Mouse (Mus musculus) heart, embryonic 13.5 days (tissue): ENCODE results near the gene Plcd3. TPM values are rescaled to one million over a fixed set of nuclear protein-coding genes. Genes with fewer than 3 reads are reported as not detected.

Experiments used
- ATAC-seq: fragments of 200-750 bp; cut with Nextera tagmentation; 2 replicates; pipeline ENCODE4 v1.8.0; 2017; ENCODE audit warnings: moderate TSS enrichment; ENCODE audit not compliant: insufficient number of reproducible peaks, low FRiP score, low TSS enrichment; ENCODE audit errors: extremely low read depth
- H3K27ac ChIP-seq: fragments of 300-500 bp; sonication (generic); replicated peaks from 2 replicates; pipeline ENCODE4 v1.5.1; 2015; ENCODE audit warnings: moderate library complexity, mild to moderate bottlenecking, inconsistent platforms
- H3K27me3 ChIP-seq: fragments of 300-500 bp; sonication (generic); replicated peaks from 2 replicates; pipeline ENCODE4 v1.6.1; 2015; ENCODE audit warnings: mild to moderate bottlenecking, inconsistent platforms
- H3K36me3 ChIP-seq: fragments of 300-500 bp; sonication (generic); 2 replicates; pipeline ENCODE4 v1.6.1; 2015; ENCODE audit warnings: mild to moderate bottlenecking, inconsistent platforms
- H3K4me1 ChIP-seq: fragments of 300-500 bp; sonication (generic); 2 replicates; pipeline ENCODE4 v1.6.1; 2015; ENCODE audit warnings: inconsistent platforms
- H3K4me2 ChIP-seq: fragments of 300-500 bp; sonication (generic); 2 replicates; pipeline ENCODE4 v1.6.1; 2015; ENCODE audit warnings: inconsistent platforms, mild to moderate bottlenecking, moderate library complexity
- H3K4me3 ChIP-seq: fragments of 300-500 bp; sonication (generic); 2 replicates; pipeline ENCODE4 v1.5.1; 2015; ENCODE audit warnings: moderate library complexity, mild to moderate bottlenecking, inconsistent platforms
- H3K9ac ChIP-seq: fragments of 300-500 bp; sonication (generic); 2 replicates; pipeline ENCODE4 v1.6.1; 2015; ENCODE audit warnings: inconsistent platforms, mild to moderate bottlenecking, moderate library complexity
- H3K9me3 ChIP-seq: fragments of 300-500 bp; sonication (generic); 2 replicates; pipeline ENCODE4 v1.6.1; 2016; ENCODE audit warnings: inconsistent platforms
- WGBS: fragments of 180-500 bp; shearing (Covaris S2); methylation state at CpG from one replicate; pipeline ENCODE4 v1.1.7; 2015; ENCODE audit warnings: mixed read lengths; 5-methylcytosine and 5-hydroxymethylcytosine counted together
- polyA plus RNA-seq: library from polyadenylated mRNA; unstranded; fragments of >200 nt; fragmentation: Nextera tagmentation; extraction: Ambion mirVana; gene quantifications from 2 replicates; pipeline ENCODE4 v1.2.1, GENCODE M21; 2015

Plcd3 gene
- polyA plus RNA-seq, 1 experiment from 2014 or later, result 8.7 TPM

- peaks cover 17% of the 10 kb centered on the region for H3K36me3 ChIP-seq
- H3K4me3 ChIP-seq, result no peak overlapping the region
- no peak for ATAC-seq
- 81% methylated on average over 3 of the region's 3 CpGs for WGBS
- H3K9me3 ChIP-seq, result no peaks in the 10 kb centered on the region
- H3K27ac ChIP-seq, result peak overlapping the region; percentile 36; the same call in 1 of the 2 replicates
- no peak overlapping the region for H3K9ac ChIP-seq
- peaks cover 45% of the 10 kb centered on the region for H3K4me1 ChIP-seq
- no peaks in the 10 kb centered on the region for H3K27me3 ChIP-seq
- H3K4me2 ChIP-seq, result no peak overlapping the region
Observed at GRCm38 (mm10) chr11:103033030-103033429, 68.4 kb downstream of the Plcd3 start.

- Histone ChIP-seq H3K9ac (peak within 1 kb of the TSS; percentile 89), H3K36me3 (peaks cover 31% of the 10 kb centered on the region), H3K9me3 (no peaks in the 10 kb centered on the region), H3K27ac (peak within 1 kb of the TSS; percentile 90), H3K4me3 (peak within 1 kb of the TSS; percentile 60), H3K27me3 (no peaks in the 10 kb centered on the region), H3K4me1 (peaks cover 38% of the 10 kb centered on the region), H3K4me2 (peak within 1 kb of the TSS; percentile 79)
- ATAC-seq, result peak; percentile 97
- under 1% methylated on average over 36 of the region's 36 CpGs for WGBS
Observed at GRCm38 (mm10) chr11:103028176-103028891, 73.1 kb downstream of the Plcd3 start, which contains the start of the genes Nmt1 and Dcakd. Nmt1 (plus strand) TSS chr11:103028190. Dcakd (minus strand) TSS chr11:103028333.

GRCm38 (mm10) chr11:103027570-103028175 is 73.8 kb downstream of the Plcd3 start:
- peak overlapping the region; percentile 71 for H3K4me2 ChIP-seq
- H3K4me3 ChIP-seq, result peak overlapping the region; percentile 60
- peak overlapping the region; percentile 89 for H3K9ac ChIP-seq
- H3K27me3 ChIP-seq, result no peaks in the 10 kb centered on the region
- peaks cover 37% of the 10 kb centered on the region for H3K36me3 ChIP-seq
- H3K4me1 ChIP-seq, result peaks cover 33% of the 10 kb centered on the region
- 13% methylated on average over 8 of the region's 8 CpGs for WGBS
- peak overlapping the region; percentile 90 for H3K27ac ChIP-seq
- H3K9me3 ChIP-seq, result no peaks in the 10 kb centered on the region
- ATAC-seq, result peak; percentile 5; the same call in 1 of the 2 replicates

- peaks cover 43% of the 10 kb centered on the region for H3K36me3 ChIP-seq
- peaks cover 30% of the 10 kb centered on the region for H3K4me1 ChIP-seq
- no peaks in the 10 kb centered on the region for H3K9me3 ChIP-seq
- no peak for ATAC-seq
- WGBS, result 79% methylated on average over 3 of the region's 3 CpGs
- H3K27me3 ChIP-seq, result no peaks in the 10 kb centered on the region
- no peak overlapping the region for H3K27ac ChIP-seq
- H3K9ac ChIP-seq, result peak overlapping the region; percentile 89; the same call in 1 of the 2 replicates
- peak overlapping the region; percentile 60 for H3K4me3 ChIP-seq
- H3K4me2 ChIP-seq, result peak overlapping the region; percentile 71
Observed at GRCm38 (mm10) chr11:103026901-103027300, 74.6 kb downstream of the Plcd3 start.

GRCm38 (mm10) chr11:103023974-103024373 is 77.5 kb downstream of the Plcd3 start:
- WGBS, result 86% methylated on average over 3 of the region's 3 CpGs
- H3K4me2 ChIP-seq, result no peak overlapping the region
- no peak overlapping the region for H3K27ac ChIP-seq
- H3K9ac ChIP-seq, result no peak overlapping the region
- H3K27me3 ChIP-seq, result no peaks in the 10 kb centered on the region
- peaks cover 19% of the 10 kb centered on the region for H3K4me1 ChIP-seq
- no peak overlapping the region for H3K4me3 ChIP-seq
- peaks cover 55% of the 10 kb centered on the region for H3K36me3 ChIP-seq
- no peaks in the 10 kb centered on the region for H3K9me3 ChIP-seq
- no peak for ATAC-seq

- no peaks in the 10 kb centered on the region for H3K27me3 ChIP-seq
- H3K36me3 ChIP-seq, result peaks cover 46% of the 10 kb centered on the region
- H3K4me1 ChIP-seq, result peaks cover 11% of the 10 kb centered on the region
- no peaks in the 10 kb centered on the region for H3K9me3 ChIP-seq
- H3K27ac ChIP-seq, result 0 out of 2 replicates have a peak overlapping the region, but pooled peaks have one; percentile 15
- H3K4me3 ChIP-seq, result no peak overlapping the region
- no peak for ATAC-seq
- no peak overlapping the region for H3K9ac ChIP-seq
- 70% methylated on average over 3 of the region's 3 CpGs for WGBS
- H3K4me2 ChIP-seq, result no peak overlapping the region
Observed at GRCm38 (mm10) chr11:103020713-103021335, 80.6 kb downstream of the Plcd3 start.

Other genes with a start within 250 kb of the Plcd3 start
- 119 and 125 TPM in 2 replicates for gene Eftud2, start 220.7 kb downstream of the Plcd3 start, polyA plus RNA-seq
- gene Ccdc103, start 220.5 kb downstream of the Plcd3 start, polyA plus RNA-seq, result 0.71 and 0.88 TPM in 2 replicates
- not detected in 2 replicates for gene Fam187a, start 216.5 kb downstream of the Plcd3 start, polyA plus RNA-seq
- gene Gfap, start 200.7 kb downstream of the Plcd3 start, polyA plus RNA-seq, result 0.19 and 0.38 TPM in 2 replicates
- 7.0 and 7.3 TPM in 2 replicates for gene Kif18b, start 176.5 kb downstream of the Plcd3 start, polyA plus RNA-seq
- gene C1ql1, start 155.0 kb downstream of the Plcd3 start, polyA plus RNA-seq, result 0.71 and 0.74 TPM in 2 replicates
- gene Nmt1, start 73.5 kb downstream of the Plcd3 start, polyA plus RNA-seq, result 39.7 and 47.3 TPM in 2 replicates
- 95.9 and 101 TPM in 2 replicates for gene Dcakd, start 73.3 kb downstream of the Plcd3 start, polyA plus RNA-seq
- 12.0 and 14.3 TPM in 2 replicates for gene Acbd4, start within 50 bp of the Plcd3 start, polyA plus RNA-seq
- gene Hexim1, start 14.6 kb upstream of the Plcd3 start, polyA plus RNA-seq, result 2.8 and 3.0 TPM in 2 replicates
- 5.7 and 6.2 TPM in 2 replicates for gene Hexim2, start 30.8 kb upstream of the Plcd3 start, polyA plus RNA-seq
- gene Fmnl1, start 69.4 kb upstream of the Plcd3 start, polyA plus RNA-seq, result 2.0 and 2.6 TPM in 2 replicates
- gene 1700023F06Rik, start 106.9 kb upstream of the Plcd3 start, polyA plus RNA-seq, result not detected in 2 replicates
- not detected in 2 replicates for gene Spata32, start 116.8 kb upstream of the Plcd3 start, polyA plus RNA-seq
- 1.8 and 1.9 TPM in 2 replicates for gene Map3k14, start 165.8 kb upstream of the Plcd3 start, polyA plus RNA-seq